7 mouse cellular contexts compared by ENCODE assay signal in genomic region chr12:14149843-14150567, GRCm38 (mm10). TPM values are rescaled to one million over a fixed set of nuclear protein-coding genes. Genes with fewer than 3 reads are reported as not detected.
DNase-seq lines count a peak whose midpoint lies in the region; ATAC-seq and TF ChIP-seq lines count a peak whose summit lies in the region.

No protein-coding gene starts in this region.

- DNase-seq in brain, embryonic 14.5 days (ENCODE audit: low read depth), result peak; percentile 84
- peak; percentile 28 to 53 for DNase-seq in heart, adult 9 months (ENCODE audit: low spot score in 2 of 2)
- peak; percentile 75 for DNase-seq in kidney, adult 9 months
- peak; percentile 86 for DNase-seq in midbrain, embryonic 14.5 days

- WGBS in embryonic facial prominence, embryonic 13.5 days, result under 1% methylated on average over 59 of the region's 59 CpGs
- WGBS in limb, embryonic 12.5 days, result under 1% methylated on average over 59 of the region's 59 CpGs
- 1% methylated on average over 59 of the region's 59 CpGs for WGBS in midbrain, embryonic 14.5 days

- ATAC-seq in embryonic facial prominence, embryonic 13.5 days (ENCODE audit: insufficient number of reproducible peaks, insufficient read depth, low FRiP score, low TSS enrichment, low read depth), result no peak
- ATAC-seq in limb, embryonic 12.5 days (ENCODE audit: insufficient number of reproducible peaks, insufficient read depth, low FRiP score, low TSS enrichment, low read depth), result no peak
- ATAC-seq in midbrain, embryonic 14.5 days (ENCODE audit: low FRiP score, low TSS enrichment), result peak; percentile 49

- H3K4me1 ChIP-seq in embryonic facial prominence, embryonic 13.5 days, result peaks cover 26% of the 10 kb centered on the region
- peaks cover 23% of the 10 kb centered on the region for H3K4me1 ChIP-seq in limb, embryonic 12.5 days (replicated peaks)
- H3K4me1 ChIP-seq in midbrain, embryonic 14.5 days (ENCODE audit: control insufficient read depth, insufficient read depth, low read length), result peaks cover 18% of the 10 kb centered on the region
- peaks cover 19% of the 10 kb centered on the region for H3K4me1 ChIP-seq in testis, adult 2 months (ENCODE audit: control insufficient read depth, insufficient read depth, low read length)

- no peaks in the 10 kb centered on the region for H3K9me3 ChIP-seq in embryonic facial prominence, embryonic 13.5 days
- no peaks in the 10 kb centered on the region for H3K9me3 ChIP-seq in limb, embryonic 12.5 days
- no peaks in the 10 kb centered on the region for H3K9me3 ChIP-seq in midbrain, embryonic 14.5 days (ENCODE audit: control insufficient read depth, low read length)

- peak overlapping the region; percentile 90 for H3K4me2 ChIP-seq in embryonic facial prominence, embryonic 13.5 days
- H3K4me2 ChIP-seq in limb, embryonic 12.5 days, result peak overlapping the region; percentile 77
- peak overlapping the region; percentile 92 for H3K4me2 ChIP-seq in midbrain, embryonic 14.5 days (ENCODE audit: low read length)

- TF ChIP-seq POLR2A in brain, embryonic 14.5 days (IDR thresholded peaks at IDR 0.05; ENCODE audit: borderline replicate concordance, extremely low read depth, insufficient read depth, insufficient read length, poor library complexity, severe bottlenecking), result no peak
- TF ChIP-seq POLR2A in testis, adult 2 months (IDR thresholded peaks at IDR 0.05; ENCODE audit: control insufficient read depth, low read depth, low read length), result no peak

- H3K4me3 ChIP-seq in embryonic facial prominence, embryonic 13.5 days, result peak overlapping the region; percentile 57
- H3K4me3 ChIP-seq in limb, embryonic 12.5 days (replicated peaks), result peak overlapping the region; percentile 50
- H3K4me3 ChIP-seq in midbrain, embryonic 14.5 days (replicated peaks; ENCODE audit: low read depth, low read length), result peak overlapping the region; percentile 61
- peak overlapping the region; percentile 89 for H3K4me3 ChIP-seq in testis, adult 2 months (ENCODE audit: control insufficient read depth, low read depth, low read length)

- no peaks in the 10 kb centered on the region for H3K36me3 ChIP-seq in embryonic facial prominence, embryonic 13.5 days
- no peaks in the 10 kb centered on the region for H3K36me3 ChIP-seq in limb, embryonic 12.5 days
- no peaks in the 10 kb centered on the region for H3K36me3 ChIP-seq in midbrain, embryonic 14.5 days (ENCODE audit: control insufficient read depth, insufficient read depth, low read length)
- H3K36me3 ChIP-seq in testis, adult 2 months (ENCODE audit: control insufficient read depth, insufficient read depth, low read length), result peaks cover 3% of the 10 kb centered on the region; the same call in 1 of the 2 replicates

- peaks cover 44% of the 10 kb centered on the region for H3K27me3 ChIP-seq in embryonic facial prominence, embryonic 13.5 days
- H3K27me3 ChIP-seq in limb, embryonic 12.5 days, result peaks cover 47% of the 10 kb centered on the region
- no peaks in the 10 kb centered on the region for H3K27me3 ChIP-seq in midbrain, embryonic 14.5 days (ENCODE audit: control insufficient read depth, insufficient read depth, low read length)
- no peaks in the 10 kb centered on the region for H3K27me3 ChIP-seq in testis, adult 2 months (ENCODE audit: control insufficient read depth, insufficient read depth, low read length)

- peak overlapping the region; percentile 71 for H3K9ac ChIP-seq in embryonic facial prominence, embryonic 13.5 days
- peak overlapping the region; percentile 44 for H3K9ac ChIP-seq in limb, embryonic 12.5 days (replicated peaks)
- H3K9ac ChIP-seq in midbrain, embryonic 14.5 days (replicated peaks; ENCODE audit: low read length), result peak overlapping the region; percentile 71

- H3K27ac ChIP-seq in embryonic facial prominence, embryonic 13.5 days, result no peak overlapping the region
- H3K27ac ChIP-seq in limb, embryonic 12.5 days, result no peak overlapping the region
- H3K27ac ChIP-seq in midbrain, embryonic 14.5 days (replicated peaks; ENCODE audit: low read depth, low read length), result peak overlapping the region; percentile 82
- no peak overlapping the region for H3K27ac ChIP-seq in testis, adult 2 months (ENCODE audit: control insufficient read depth, insufficient read depth, low read depth, low read length)

- TF ChIP-seq CTCF in brain, embryonic 14.5 days (IDR thresholded peaks at IDR 0.05; ENCODE audit: borderline replicate concordance, extremely low read depth, insufficient read depth, insufficient read length), result peak; percentile 61; the same call in 1 of the 2 replicates
- no peak for TF ChIP-seq CTCF in testis, adult 2 months (IDR thresholded peaks at IDR 0.05; ENCODE audit: control insufficient read depth, insufficient read depth, insufficient replicate concordance, low read depth, low read length)

RNA-seq across cellular contexts. Expression of gene Fam84a, which starts 1.8 kb away (rescaled TPM):
- polyA plus RNA-seq in brain, embryonic 14.5 days (2012; rRNA removed), result 33.9 and 43.4 TPM in 2 replicates
- polyA plus RNA-seq in embryonic facial prominence, embryonic 13.5 days (2015; fragmentation: Nextera tagmentation; extraction: Ambion mirVana), result 25.2 and 26.6 TPM in 2 replicates
- polyA plus RNA-seq in limb, embryonic 12.5 days (2016; fragmentation: Nextera tagmentation; extraction: Ambion mirVana), result 6.9 and 8.0 TPM in 2 replicates
- 66.5 and 74.1 TPM in 2 replicates for polyA plus RNA-seq in midbrain, embryonic 14.5 days (2014; fragmentation: Nextera tagmentation; extraction: Ambion mirVana)
- polyA plus RNA-seq in testis, adult 2 months (2012; rRNA removed), result 14.9 and 17.4 TPM in 2 replicates
